Comparison of ENCODE assay signal across 20 mouse cellular contexts in the genomic region with DNA sequence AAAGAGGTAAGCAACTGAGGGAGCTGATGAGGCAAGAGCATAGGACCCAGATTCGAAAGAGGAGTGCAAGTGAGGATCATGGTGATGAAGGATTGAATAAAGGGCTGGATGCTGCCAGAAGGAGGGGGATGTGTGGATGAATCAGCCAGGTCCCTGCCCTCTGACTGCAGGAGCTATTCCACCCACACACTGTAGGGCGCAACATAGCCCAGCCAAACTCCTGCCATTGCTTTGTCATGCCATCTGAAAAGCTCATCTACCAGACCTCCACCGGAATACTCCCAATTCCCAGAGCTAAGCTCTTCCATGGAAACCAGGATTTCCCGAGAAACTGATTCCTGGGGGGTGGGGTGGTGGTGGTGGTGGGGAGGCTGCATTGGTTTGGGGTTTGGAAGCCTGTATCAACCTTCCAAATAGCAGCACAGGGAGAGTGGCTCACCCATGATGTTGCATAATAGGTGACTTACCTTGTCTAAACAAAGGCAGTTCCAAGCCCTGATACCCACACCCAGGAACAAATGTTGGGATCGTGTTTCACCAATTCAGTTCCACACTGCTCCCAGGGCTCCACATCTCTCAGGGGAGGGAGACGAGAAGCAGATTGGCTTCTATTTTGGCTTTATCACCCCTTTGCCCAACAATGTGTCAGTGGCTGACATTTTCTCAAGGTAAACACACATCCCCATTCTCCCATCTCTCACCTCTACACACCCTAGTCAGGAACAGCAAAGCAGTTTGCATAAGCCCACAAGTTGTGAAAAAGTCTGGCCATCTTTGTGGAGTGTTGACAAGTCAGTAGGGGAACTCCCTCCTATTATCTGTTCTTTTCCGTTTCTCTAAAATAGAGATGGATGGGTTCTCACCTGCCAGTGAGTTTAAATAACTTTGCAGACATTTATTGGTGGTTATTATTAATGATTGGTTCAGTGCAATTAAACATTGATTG. TPM values are rescaled to one million over a fixed set of nuclear protein-coding genes. Genes with fewer than 3 reads are reported as not detected.
DNase-seq lines count a peak whose midpoint lies in the region; ATAC-seq and TF ChIP-seq lines count a peak whose summit lies in the region.
"Had no signal": no experiment of that assay in that cellular context is flagged by ENCODE, and none has a peak within 500 bp of the region (broad histone marks: within the 10 kb centered on the region; RNA-seq: fewer than 3 reads in every experiment).

No protein-coding gene starts in this region.

- WGBS in hindbrain, postnatal 0 days = 46% methylated on average over 7 of the region's 7 CpGs
- WGBS in hindbrain, embryonic 12.5 days = 49% methylated on average over 7 of the region's 7 CpGs
- 50% methylated on average over 7 of the region's 7 CpGs for WGBS in midbrain, postnatal 0 days
- WGBS in midbrain, embryonic 14.5 days = 52% methylated on average over 7 of the region's 7 CpGs
- 43% methylated on average over 7 of the region's 7 CpGs for WGBS in limb, embryonic 10.5 days

- H3K4me3 ChIP-seq in hindbrain, postnatal 0 days (ENCODE audit: low read length) = no peak overlapping the region
- no peak overlapping the region for H3K4me3 ChIP-seq in hindbrain, embryonic 12.5 days
- no peak overlapping the region for H3K4me3 ChIP-seq in midbrain, postnatal 0 days (ENCODE audit: low read depth, low read length)
- H3K4me3 ChIP-seq in midbrain, embryonic 14.5 days (replicated peaks; ENCODE audit: low read depth, low read length) = no peak overlapping the region
- no peak overlapping the region for H3K4me3 ChIP-seq in limb, embryonic 10.5 days
- H3K4me3 ChIP-seq: forebrain, embryonic 12.5 days; heart, embryonic 12.5 days; kidney, embryonic 15.5 days; layer of hippocampus, adult 2 months; limb, embryonic 12.5 days; liver, embryonic 13.5 days; midbrain, embryonic 13.5 days had no signal

- ATAC-seq in hindbrain, postnatal 0 days = no peak
- ATAC-seq in hindbrain, embryonic 12.5 days (ENCODE audit: low FRiP score) = no peak
- no peak for ATAC-seq in midbrain, postnatal 0 days (ENCODE audit: low FRiP score)
- ATAC-seq in midbrain, embryonic 14.5 days (ENCODE audit: low FRiP score, low TSS enrichment) = no peak
- ATAC-seq: midbrain, embryonic 13.5 days had no signal

- no peaks in the 10 kb centered on the region for H3K36me3 ChIP-seq in hindbrain, postnatal 0 days (ENCODE audit: insufficient read depth, low read length)
- no peaks in the 10 kb centered on the region for H3K36me3 ChIP-seq in hindbrain, embryonic 12.5 days
- no peaks in the 10 kb centered on the region for H3K36me3 ChIP-seq in midbrain, postnatal 0 days (ENCODE audit: insufficient read depth, low read length)
- no peaks in the 10 kb centered on the region; the same call in 1 of the 2 replicates for H3K36me3 ChIP-seq in midbrain, embryonic 14.5 days (ENCODE audit: control insufficient read depth, insufficient read depth, low read length)
- peaks cover 2% of the 10 kb centered on the region for H3K36me3 ChIP-seq in limb, embryonic 10.5 days

- peaks cover 4% of the 10 kb centered on the region; the same call in 1 of the 2 replicates for H3K4me1 ChIP-seq in hindbrain, postnatal 0 days (ENCODE audit: insufficient read depth, low read length)
- peaks cover 11% of the 10 kb centered on the region for H3K4me1 ChIP-seq in hindbrain, embryonic 12.5 days
- peaks cover 5% of the 10 kb centered on the region; the same call in 1 of the 2 replicates for H3K4me1 ChIP-seq in midbrain, postnatal 0 days (ENCODE audit: insufficient read depth, low read length)
- H3K4me1 ChIP-seq in midbrain, embryonic 14.5 days (ENCODE audit: control insufficient read depth, insufficient read depth, low read length) = peaks cover 8% of the 10 kb centered on the region
- peaks cover 14% of the 10 kb centered on the region for H3K4me1 ChIP-seq in limb, embryonic 10.5 days

- no peak overlapping the region for H3K27ac ChIP-seq in hindbrain, postnatal 0 days
- no peak overlapping the region for H3K27ac ChIP-seq in hindbrain, embryonic 12.5 days
- H3K27ac ChIP-seq in midbrain, postnatal 0 days (ENCODE audit: low read depth, low read length) = no peak overlapping the region
- no peak overlapping the region for H3K27ac ChIP-seq in midbrain, embryonic 14.5 days (replicated peaks; ENCODE audit: low read depth, low read length)
- no peak overlapping the region for H3K27ac ChIP-seq in limb, embryonic 10.5 days
- H3K27ac ChIP-seq: forebrain, embryonic 12.5 days; kidney, embryonic 15.5 days; layer of hippocampus, adult 2 months; limb, embryonic 12.5 days; liver, embryonic 13.5 days; midbrain, embryonic 13.5 days had no signal

- peak; percentile 28; the same call in 1 of the 2 replicates for TF ChIP-seq CTCF in hindbrain, postnatal 0 days (IDR thresholded peaks at IDR 0.05; ENCODE audit: low read depth)
- 0 out of 2 replicates have a peak, but pooled peaks have one; percentile 9 for TF ChIP-seq CTCF in midbrain, postnatal 0 days (IDR thresholded peaks at IDR 0.05)

- no peak overlapping the region for H3K4me2 ChIP-seq in hindbrain, postnatal 0 days (ENCODE audit: low read depth, low read length)
- no peak overlapping the region for H3K4me2 ChIP-seq in hindbrain, embryonic 12.5 days (replicated peaks)
- H3K4me2 ChIP-seq in midbrain, postnatal 0 days (ENCODE audit: low read depth, low read length, poor library complexity, severe bottlenecking) = no peak overlapping the region
- no peak overlapping the region for H3K4me2 ChIP-seq in midbrain, embryonic 14.5 days (ENCODE audit: low read length)
- H3K4me2 ChIP-seq: forebrain, embryonic 12.5 days; heart, embryonic 12.5 days; kidney, embryonic 15.5 days; limb, embryonic 12.5 days; liver, embryonic 13.5 days; midbrain, embryonic 13.5 days had no signal

- H3K9me3 ChIP-seq in hindbrain, postnatal 0 days (ENCODE audit: low read length) = no peaks in the 10 kb centered on the region
- H3K9me3 ChIP-seq in hindbrain, embryonic 12.5 days (replicated peaks) = no peaks in the 10 kb centered on the region
- no peaks in the 10 kb centered on the region for H3K9me3 ChIP-seq in midbrain, postnatal 0 days (ENCODE audit: low read length)
- no peaks in the 10 kb centered on the region for H3K9me3 ChIP-seq in midbrain, embryonic 14.5 days (ENCODE audit: control insufficient read depth, low read length)
- no peaks in the 10 kb centered on the region for H3K9me3 ChIP-seq in limb, embryonic 10.5 days (replicated peaks)
- H3K9me3 ChIP-seq: forebrain, embryonic 12.5 days; heart, embryonic 12.5 days; kidney, embryonic 15.5 days; limb, embryonic 12.5 days; liver, embryonic 13.5 days; midbrain, embryonic 13.5 days had no signal

- no peak overlapping the region; the same call in 1 of the 2 replicates for H3K9ac ChIP-seq in hindbrain, postnatal 0 days (replicated peaks; ENCODE audit: low read length)
- no peak overlapping the region for H3K9ac ChIP-seq in hindbrain, embryonic 12.5 days
- no peak overlapping the region for H3K9ac ChIP-seq in midbrain, postnatal 0 days (replicated peaks; ENCODE audit: low read length, poor library complexity, severe bottlenecking)
- no peak overlapping the region for H3K9ac ChIP-seq in midbrain, embryonic 14.5 days (replicated peaks; ENCODE audit: low read length)
- H3K9ac ChIP-seq: forebrain, embryonic 12.5 days; heart, embryonic 12.5 days; kidney, embryonic 15.5 days; limb, embryonic 12.5 days; liver, embryonic 13.5 days; midbrain, embryonic 13.5 days had no signal

- no peaks in the 10 kb centered on the region for H3K27me3 ChIP-seq in hindbrain, postnatal 0 days (ENCODE audit: insufficient read depth, low read length)
- H3K27me3 ChIP-seq in hindbrain, embryonic 12.5 days = peaks cover 8% of the 10 kb centered on the region; the same call in 1 of the 2 replicates
- no peaks in the 10 kb centered on the region for H3K27me3 ChIP-seq in midbrain, postnatal 0 days (ENCODE audit: insufficient read depth, low read length)
- no peaks in the 10 kb centered on the region for H3K27me3 ChIP-seq in midbrain, embryonic 14.5 days (ENCODE audit: control insufficient read depth, insufficient read depth, low read length)
- H3K27me3 ChIP-seq in limb, embryonic 10.5 days (ENCODE audit: low read depth, poor library complexity, severe bottlenecking) = peaks cover 14% of the 10 kb centered on the region

- no peak for DNase-seq in hindbrain, postnatal 0 days (ENCODE audit: low spot score)
- DNase-seq in midbrain, postnatal 0 days (ENCODE audit: low spot score) = no peak
- no peak for DNase-seq in midbrain, embryonic 14.5 days
- peak; percentile 66 for DNase-seq in NIH3T3 (ENCODE audit: low read depth)
- DNase-seq in limb, embryonic 10.5 days (ENCODE audit: low spot score) = no peak
- DNase-seq in layer of hippocampus, postnatal 14 days (ENCODE audit: low spot score in 2 of 2) = no peak
- DNase-seq: adrenal gland, adult 8-10 months; cerebellum, adult 11 months; cerebellum, postnatal 25 days; gastrocnemius, postnatal 36 days; liver, embryonic 13.5 days; lung, postnatal 10 days; right cerebral cortex, adult 18-20 months had no signal

RNA-seq across cellular contexts. Expression of a gene that starts 3.1 kb away (rescaled TPM):
- 9.9 and 16.7 TPM in 2 replicates for total RNA-seq in hindbrain, postnatal 0 days (2014; rRNA removed)
- polyA plus RNA-seq in hindbrain, postnatal 0 days (2015; fragmentation: Nextera tagmentation; extraction: Ambion mirVana) = 42.1 and 45.4 TPM in 2 replicates
- 69.4 and 75.7 TPM in 2 replicates for polyA plus RNA-seq in hindbrain, embryonic 12.5 days (2016; fragmentation: Nextera tagmentation; extraction: Ambion mirVana)
- 16.5 and 17.5 TPM in 2 replicates for total RNA-seq in midbrain, postnatal 0 days (2014; rRNA removed)
- polyA plus RNA-seq in midbrain, postnatal 0 days (2015; fragmentation: Nextera tagmentation; extraction: Ambion mirVana) = 38.1 and 43.7 TPM in 2 replicates
- polyA plus RNA-seq in midbrain, embryonic 14.5 days (2014; fragmentation: Nextera tagmentation; extraction: Ambion mirVana) = 43.2 and 55.0 TPM in 2 replicates
- 84.5 and 88.0 TPM in 2 replicates for polyA plus RNA-seq in limb, embryonic 10.5 days (2016; fragmentation: Nextera tagmentation; extraction: Ambion mirVana)
- total RNA-seq in layer of hippocampus, postnatal 14 days (2021) = 10 to 100 TPM; 19.9 to 24.0 TPM

RNA-seq across cellular contexts. Expression of a gene that starts 9.0 kb away (rescaled TPM):
- total RNA-seq in hindbrain, postnatal 0 days (2014; rRNA removed) = 28.8 and 33.1 TPM in 2 replicates
- 14.4 and 14.8 TPM in 2 replicates for polyA plus RNA-seq in hindbrain, postnatal 0 days (2015; fragmentation: Nextera tagmentation; extraction: Ambion mirVana)
- polyA plus RNA-seq in hindbrain, embryonic 12.5 days (2016; fragmentation: Nextera tagmentation; extraction: Ambion mirVana) = 17.5 and 17.6 TPM in 2 replicates
- 21.1 and 22.3 TPM in 2 replicates for total RNA-seq in midbrain, postnatal 0 days (2014; rRNA removed)
- 10.1 and 11.5 TPM in 2 replicates for polyA plus RNA-seq in midbrain, postnatal 0 days (2015; fragmentation: Nextera tagmentation; extraction: Ambion mirVana)
- polyA plus RNA-seq in midbrain, embryonic 14.5 days (2014; fragmentation: Nextera tagmentation; extraction: Ambion mirVana) = 5.1 and 5.9 TPM in 2 replicates
- polyA plus RNA-seq in limb, embryonic 10.5 days (2016; fragmentation: Nextera tagmentation; extraction: Ambion mirVana) = 11.0 and 16.9 TPM in 2 replicates
- 10 to 100 TPM; 15.1 to 16.9 TPM for total RNA-seq in layer of hippocampus, postnatal 14 days (2021)

RNA-seq across cellular contexts. Expression of a gene that starts 39.9 kb away (rescaled TPM):
- 83.9 and 92.9 TPM in 2 replicates for total RNA-seq in hindbrain, postnatal 0 days (2014; rRNA removed)
- polyA plus RNA-seq in hindbrain, postnatal 0 days (2015; fragmentation: Nextera tagmentation; extraction: Ambion mirVana) = 41.8 and 44.6 TPM in 2 replicates
- 58.7 and 60.2 TPM in 2 replicates for polyA plus RNA-seq in hindbrain, embryonic 12.5 days (2016; fragmentation: Nextera tagmentation; extraction: Ambion mirVana)
- 114 and 124 TPM in 2 replicates for total RNA-seq in midbrain, postnatal 0 days (2014; rRNA removed)
- 64.3 and 67.7 TPM in 2 replicates for polyA plus RNA-seq in midbrain, postnatal 0 days (2015; fragmentation: Nextera tagmentation; extraction: Ambion mirVana)
- polyA plus RNA-seq in midbrain, embryonic 14.5 days (2014; fragmentation: Nextera tagmentation; extraction: Ambion mirVana) = 76.3 and 79.2 TPM in 2 replicates
- 18.9 and 21.6 TPM in 2 replicates for polyA plus RNA-seq in limb, embryonic 10.5 days (2016; fragmentation: Nextera tagmentation; extraction: Ambion mirVana)
- 10 to 100 TPM; 44.5 to 46.6 TPM for total RNA-seq in layer of hippocampus, postnatal 14 days (2021)
